Mouse (Mus musculus): ENCODE data around the gene Zfp93. TPM values are rescaled to one million over a fixed set of nuclear protein-coding genes. Genes with fewer than 3 reads are reported as not detected.

The Zfp93 gene
- 9.3 and 10.8 TPM in 2 replicates for polyA plus RNA-seq (2015; fragmentation: Nextera tagmentation; extraction: Ambion mirVana)

GRCm38 (mm10) chr7:24270288-24270672 lies at the start of gene Zfp93:
Zfp93 (plus strand) TSS chr7:24270420.
- no peaks in the 10 kb centered on the region for H3K27me3 ChIP-seq (ENCODE audit: control insufficient read depth, insufficient read depth, low read depth, low read length)
- H3K36me3 ChIP-seq (ENCODE audit: control insufficient read depth, insufficient read depth, low read length): peaks cover 14% of the 10 kb centered on the region
- no peaks in the 10 kb centered on the region for H3K9me3 ChIP-seq (ENCODE audit: control insufficient read depth, low read length)
- ATAC-seq (ENCODE audit: low read depth): peak; percentile 97
- peaks cover 3% of the 10 kb centered on the region; the same call in 1 of the 2 replicates for H3K4me1 ChIP-seq (replicated peaks; ENCODE audit: control insufficient read depth, insufficient read depth, low read length)
- peak within 1 kb of the TSS; percentile 82 for H3K9ac ChIP-seq (ENCODE audit: low read length)
- 0% methylated on average over 12 of the region's 12 CpGs for WGBS
- H3K27ac ChIP-seq (ENCODE audit: low read length): peak within 1 kb of the TSS; percentile 48; the same call in 1 of the 2 replicates
- H3K4me2 ChIP-seq (ENCODE audit: low read depth, low read length): peak within 1 kb of the TSS; percentile 76
- H3K4me3 ChIP-seq (ENCODE audit: low read length): peak within 1 kb of the TSS; percentile 71

GRCm38 (mm10) chr7:24237040-24237791 lies 33.0 kb upstream of the Zfp93 start, which contains the start of gene Zfp109:
Zfp109 (minus strand) TSS chr7:24237560.
- peaks cover 3% of the 10 kb centered on the region; the same call in 1 of the 2 replicates for H3K4me1 ChIP-seq (replicated peaks; ENCODE audit: control insufficient read depth, insufficient read depth, low read length)
- peak within 1 kb of the TSS; percentile 65 for H3K4me2 ChIP-seq (ENCODE audit: low read depth, low read length)
- WGBS: 4% methylated on average over 28 of the region's 28 CpGs

GRCm38 (mm10) chr7:24253779-24254615 lies 16.2 kb upstream of the Zfp93 start:
- ATAC-seq (ENCODE audit: low read depth): peak; percentile 57
- H3K4me2 ChIP-seq (ENCODE audit: low read depth, low read length): peak overlapping the region; percentile 67
- H3K4me1 ChIP-seq (replicated peaks; ENCODE audit: control insufficient read depth, insufficient read depth, low read length): peaks cover 6% of the 10 kb centered on the region
- no peak overlapping the region for H3K27ac ChIP-seq (ENCODE audit: low read length)
- peak overlapping the region; percentile 60 for H3K4me3 ChIP-seq (ENCODE audit: low read length)
- peak overlapping the region; percentile 78 for H3K9ac ChIP-seq (ENCODE audit: low read length)
- H3K27me3 ChIP-seq (ENCODE audit: control insufficient read depth, insufficient read depth, low read depth, low read length): no peaks in the 10 kb centered on the region
- whole genome bisulfite sequencing: 63% methylated on average over 9 of the region's 9 CpGs
- no peaks in the 10 kb centered on the region for H3K36me3 ChIP-seq (ENCODE audit: control insufficient read depth, insufficient read depth, low read length)
- no peaks in the 10 kb centered on the region for H3K9me3 ChIP-seq (ENCODE audit: control insufficient read depth, low read length)

More at GRCm38 (mm10) chr7:24237040-24237791, 33.0 kb upstream of the Zfp93 start, which contains the start of gene Zfp109:
- H3K27me3 ChIP-seq (ENCODE audit: control insufficient read depth, insufficient read depth, low read depth, low read length): no peaks in the 10 kb centered on the region
- H3K27ac ChIP-seq (ENCODE audit: low read length): no peak within 1 kb of the TSS
- ATAC-seq (ENCODE audit: low read depth): peak; percentile 93
- no peaks in the 10 kb centered on the region for H3K9me3 ChIP-seq (ENCODE audit: control insufficient read depth, low read length)
- peak within 1 kb of the TSS; percentile 74 for H3K9ac ChIP-seq (ENCODE audit: low read length)
- peaks cover 3% of the 10 kb centered on the region; the same call in 1 of the 2 replicates for H3K36me3 ChIP-seq (ENCODE audit: control insufficient read depth, insufficient read depth, low read length)
- H3K4me3 ChIP-seq (ENCODE audit: low read length): peak within 1 kb of the TSS; percentile 62

GRCm38 (mm10) chr7:24254633-24255474 lies 15.4 kb upstream of the Zfp93 start, which contains the start of gene Zfp108:
Zfp108 (plus strand) TSS chr7:24254794.
- ATAC-seq (ENCODE audit: low read depth): peak; percentile 93
- Histone ChIP-seq H3K27ac (ENCODE audit: low read length) (peak within 1 kb of the TSS; percentile 21; the same call in 1 of the 2 replicates), H3K36me3 (ENCODE audit: control insufficient read depth, insufficient read depth, low read length) (no peaks in the 10 kb centered on the region), H3K4me2 (ENCODE audit: low read depth, low read length) (peak within 1 kb of the TSS; percentile 67), H3K4me1 (replicated peaks; ENCODE audit: control insufficient read depth, insufficient read depth, low read length) (peaks cover 6% of the 10 kb centered on the region), H3K4me3 (ENCODE audit: low read length) (peak within 1 kb of the TSS; percentile 60), H3K9ac (ENCODE audit: low read length) (peak within 1 kb of the TSS; percentile 78), H3K9me3 (ENCODE audit: control insufficient read depth, low read length) (no peaks in the 10 kb centered on the region), H3K27me3 (ENCODE audit: control insufficient read depth, insufficient read depth, low read depth, low read length) (no peaks in the 10 kb centered on the region)
- 16% methylated on average over 21 of the region's 21 CpGs for WGBS

GRCm38 (mm10) chr7:24259306-24259999 lies 10.8 kb upstream of the Zfp93 start:
- peaks cover 14% of the 10 kb centered on the region for H3K36me3 ChIP-seq (ENCODE audit: control insufficient read depth, insufficient read depth, low read length)
- no peak for ATAC-seq (ENCODE audit: low read depth)
- no peak overlapping the region for H3K4me3 ChIP-seq (ENCODE audit: low read length)
- H3K4me1 ChIP-seq (replicated peaks; ENCODE audit: control insufficient read depth, insufficient read depth, low read length): peaks cover 6% of the 10 kb centered on the region
- no peak overlapping the region for H3K4me2 ChIP-seq (ENCODE audit: low read depth, low read length)
- H3K27ac ChIP-seq (ENCODE audit: low read length): no peak overlapping the region
- H3K9ac ChIP-seq (ENCODE audit: low read length): no peak overlapping the region
- no peaks in the 10 kb centered on the region for H3K9me3 ChIP-seq (ENCODE audit: control insufficient read depth, low read length)
- no peaks in the 10 kb centered on the region for H3K27me3 ChIP-seq (ENCODE audit: control insufficient read depth, insufficient read depth, low read depth, low read length)
- WGBS: 86% methylated on average over 13 of the region's 13 CpGs

GRCm38 (mm10) chr7:24260000-24260312 lies 10.3 kb upstream of the Zfp93 start:
- no peaks in the 10 kb centered on the region for H3K27me3 ChIP-seq (ENCODE audit: control insufficient read depth, insufficient read depth, low read depth, low read length)
- WGBS: 85% methylated on average over 4 of the region's 4 CpGs
- H3K9me3 ChIP-seq (ENCODE audit: control insufficient read depth, low read length): no peaks in the 10 kb centered on the region
- no peak overlapping the region for H3K4me3 ChIP-seq (ENCODE audit: low read length)
- no peak overlapping the region for H3K4me2 ChIP-seq (ENCODE audit: low read depth, low read length)
- H3K36me3 ChIP-seq (ENCODE audit: control insufficient read depth, insufficient read depth, low read length): peaks cover 14% of the 10 kb centered on the region
- no peak for ATAC-seq (ENCODE audit: low read depth)
- peaks cover 4% of the 10 kb centered on the region for H3K4me1 ChIP-seq (replicated peaks; ENCODE audit: control insufficient read depth, insufficient read depth, low read length)
- H3K9ac ChIP-seq (ENCODE audit: low read length): no peak overlapping the region
- no peak overlapping the region for H3K27ac ChIP-seq (ENCODE audit: low read length)

- no peaks in the 10 kb centered on the region for H3K36me3 ChIP-seq (ENCODE audit: control insufficient read depth, insufficient read depth, low read length)
- no peak overlapping the region for H3K4me2 ChIP-seq (ENCODE audit: low read depth, low read length)
- WGBS: 76% methylated on average over 24 of the region's 24 CpGs
- no peak overlapping the region for H3K27ac ChIP-seq (ENCODE audit: low read length)
- no peaks in the 10 kb centered on the region for H3K27me3 ChIP-seq (ENCODE audit: control insufficient read depth, insufficient read depth, low read depth, low read length)
- no peak for ATAC-seq (ENCODE audit: low read depth)
- peaks cover 3% of the 10 kb centered on the region; the same call in 1 of the 2 replicates for H3K4me1 ChIP-seq (replicated peaks; ENCODE audit: control insufficient read depth, insufficient read depth, low read length)
- H3K9ac ChIP-seq (ENCODE audit: low read length): no peak overlapping the region
- H3K4me3 ChIP-seq (ENCODE audit: low read length): no peak overlapping the region
- no peaks in the 10 kb centered on the region for H3K9me3 ChIP-seq (ENCODE audit: control insufficient read depth, low read length)
Measured at GRCm38 (mm10) chr7:24268176-24269155, 1.8 kb upstream of the Zfp93 start.
